Mouse (Mus musculus) midbrain, embryonic 11.5 days (tissue): ENCODE results near the gene Setd7. TPM values are rescaled to one million over a fixed set of nuclear protein-coding genes. Genes with fewer than 3 reads are reported as not detected.

Experiments
- ATAC-seq: fragments of 200-750 bp; cut with Nextera tagmentation; 2 replicates; pipeline ENCODE4 v1.8.0; 2017; ENCODE audit warnings: moderate TSS enrichment, moderate library complexity; ENCODE audit not compliant: low FRiP score
- DNase-seq: peaks from one replicate; pipeline ENCODE4 v3.0.0; 2015; ENCODE audit warnings: low spot score; ENCODE audit errors: missing footprints
- H3K27ac ChIP-seq: fragments of 300-500 bp; sonication (generic); 2 replicates; pipeline ENCODE4 v1.5.1; 2014; ENCODE audit warnings: low read depth, low read length
- H3K27me3 ChIP-seq: fragments of 300-500 bp; sonication (generic); 2 replicates; pipeline ENCODE4 v1.6.1; 2014; ENCODE audit warnings: mild to moderate bottlenecking, low read length, moderate library complexity, mixed read lengths; ENCODE audit not compliant: control insufficient read depth, insufficient read depth
- H3K36me3 ChIP-seq: fragments of 300-500 bp; sonication (generic); 2 replicates; pipeline ENCODE4 v1.6.1; 2014; ENCODE audit warnings: mild to moderate bottlenecking, low read length, moderate library complexity, mixed read lengths; ENCODE audit not compliant: control insufficient read depth, insufficient read depth
- H3K4me1 ChIP-seq: fragments of 300-500 bp; sonication (generic); 2 replicates; pipeline ENCODE4 v1.6.1; 2014; ENCODE audit warnings: low read length; ENCODE audit not compliant: control insufficient read depth, insufficient read depth
- H3K4me2 ChIP-seq: fragments of 300-500 bp; sonication (generic); 2 replicates; pipeline ENCODE4 v1.6.1; 2014; ENCODE audit warnings: mild to moderate bottlenecking, moderate library complexity
- H3K4me3 ChIP-seq: fragments of 300-500 bp; sonication (generic); 2 replicates; pipeline ENCODE4 v1.5.1; 2014; ENCODE audit warnings: low read depth, low read length
- H3K9ac ChIP-seq: fragments of 300-500 bp; sonication (generic); 2 replicates; pipeline ENCODE4 v1.6.1; 2014; ENCODE audit warnings: low read length
- H3K9me3 ChIP-seq: fragments of 300-500 bp; sonication (generic); 2 replicates; pipeline ENCODE4 v1.6.1; 2016; ENCODE audit warnings: low read length; ENCODE audit not compliant: control insufficient read depth
- WGBS: fragments of 180-500 bp; shearing (Covaris S2); extraction: QIAGEN DNeasy Blood & Tissue Kit; methylation state at CpG from one replicate; pipeline ENCODE4 v1.1.7; 2014; 5-methylcytosine and 5-hydroxymethylcytosine counted together
- polyA plus RNA-seq: library from polyadenylated mRNA; unstranded; fragments of >200 nt; fragmentation: Nextera tagmentation; extraction: Ambion mirVana; gene quantifications from 2 replicates; pipeline ENCODE4 v1.2.1, GENCODE M21; 2014

Setd7 gene
- polyA plus RNA-seq, 1 experiment from 2014 or later = 3.4 TPM

DNA sequence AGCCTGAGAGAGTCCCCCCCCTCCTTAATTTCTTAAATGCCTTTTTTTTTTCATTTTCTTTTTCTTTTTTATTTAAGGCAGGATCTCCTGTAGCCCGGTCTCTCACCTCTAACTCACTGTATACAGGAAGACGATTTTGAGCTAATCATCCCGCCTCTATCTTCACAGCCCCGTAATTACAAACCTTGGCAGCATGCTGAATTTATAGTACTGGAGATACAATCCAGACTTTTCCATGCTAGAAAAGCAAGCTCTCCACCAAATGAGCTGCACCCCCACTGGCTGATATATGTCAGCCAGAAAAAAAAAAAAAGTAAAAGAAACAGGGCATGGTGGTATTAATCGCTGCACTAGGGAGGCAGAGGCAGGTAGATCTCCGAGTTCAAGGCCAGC, 1.3 kb upstream of the Setd7 start:
- H3K36me3 ChIP-seq = no peaks in the 10 kb centered on the region
- H3K9me3 ChIP-seq = no peaks in the 10 kb centered on the region
- H3K4me2 ChIP-seq = peak overlapping the region; percentile 66; the same call in 1 of the 2 replicates
- H3K4me1 ChIP-seq = peaks cover 14% of the 10 kb centered on the region
- H3K9ac ChIP-seq = no peak overlapping the region
- 86% methylated on average over 6 of the region's 6 CpGs for WGBS
- no peaks in the 10 kb centered on the region; the same call in 1 of the 2 replicates for H3K27me3 ChIP-seq
- no peak overlapping the region; the same call in 1 of the 2 replicates for H3K4me3 ChIP-seq
- no peak overlapping the region for H3K27ac ChIP-seq
- DNase-seq (no peak), ATAC-seq (no peak)

DNA sequence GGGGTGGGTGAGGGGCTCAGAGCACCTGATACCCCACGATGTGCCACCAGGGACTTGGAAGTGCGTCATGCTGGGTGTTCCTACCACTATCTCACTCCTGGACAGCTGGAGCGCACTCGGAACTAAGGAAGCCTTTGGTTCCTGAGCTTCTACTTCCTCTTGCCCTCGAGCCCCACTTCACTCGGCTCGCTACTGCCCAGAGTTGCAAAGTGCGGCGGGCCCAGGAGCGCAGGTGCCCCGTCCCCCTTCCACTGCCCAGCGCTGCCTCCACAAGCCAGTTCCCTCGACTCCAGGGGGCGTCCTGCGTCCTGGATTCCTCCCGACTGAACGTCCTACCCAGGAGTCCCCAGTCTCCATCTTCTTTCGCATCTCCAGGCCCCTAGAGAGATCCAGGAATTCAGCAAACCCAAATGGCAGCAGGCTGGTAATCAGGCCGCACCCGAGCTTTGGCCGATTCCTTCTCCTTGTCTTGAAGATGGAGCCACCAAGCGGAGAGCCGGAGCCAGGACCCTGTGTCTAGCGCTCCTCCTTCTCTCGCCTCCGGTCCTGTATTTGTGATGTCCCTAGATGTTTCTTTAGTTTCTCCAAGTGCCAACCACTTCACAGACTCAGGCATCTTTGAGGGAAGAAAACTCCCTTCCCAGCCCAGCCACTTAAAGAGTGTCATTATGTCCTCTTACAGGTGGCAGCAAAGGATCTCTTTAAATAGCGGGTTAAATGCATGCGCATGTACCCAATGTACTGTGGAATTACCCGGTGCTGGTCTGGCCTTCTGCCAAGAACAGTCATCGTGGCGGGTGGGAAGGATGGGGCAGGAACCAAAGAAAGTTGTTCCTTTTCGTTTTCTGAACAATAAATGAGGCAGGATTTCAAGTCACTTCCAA, 672 bp upstream of the Setd7 start:
- Histone ChIP-seq H3K36me3 (no peaks in the 10 kb centered on the region), H3K4me1 (peaks cover 14% of the 10 kb centered on the region), H3K4me3 (peak overlapping the region; percentile 65), H3K27me3 (no peaks in the 10 kb centered on the region; the same call in 1 of the 2 replicates), H3K9ac (peak overlapping the region; percentile 93), H3K4me2 (peak overlapping the region; percentile 66), H3K27ac (peak overlapping the region; percentile 11; the same call in 1 of the 2 replicates), H3K9me3 (no peaks in the 10 kb centered on the region)
- no peak for DNase-seq
- peak; percentile 42 for ATAC-seq
- 4% methylated on average over 32 of the region's 32 CpGs for WGBS

- Histone ChIP-seq H3K36me3 (no peaks in the 10 kb centered on the region), H3K9me3 (no peaks in the 10 kb centered on the region), H3K27ac (peak overlapping the region; percentile 85), H3K27me3 (no peaks in the 10 kb centered on the region; the same call in 1 of the 2 replicates), H3K4me1 (peaks cover 16% of the 10 kb centered on the region), H3K4me2 (peak overlapping the region; percentile 66), H3K9ac (peak overlapping the region; percentile 93), H3K4me3 (peak overlapping the region; percentile 65)
- peak; percentile 77 for ATAC-seq
- WGBS = under 1% methylated on average over 72 of the region's 80 CpGs
- DNase-seq = peak; percentile 98
Observed at GRCm38 (mm10) chr3:51559594-51560450, 857 bp downstream of the Setd7 start.

DNA sequence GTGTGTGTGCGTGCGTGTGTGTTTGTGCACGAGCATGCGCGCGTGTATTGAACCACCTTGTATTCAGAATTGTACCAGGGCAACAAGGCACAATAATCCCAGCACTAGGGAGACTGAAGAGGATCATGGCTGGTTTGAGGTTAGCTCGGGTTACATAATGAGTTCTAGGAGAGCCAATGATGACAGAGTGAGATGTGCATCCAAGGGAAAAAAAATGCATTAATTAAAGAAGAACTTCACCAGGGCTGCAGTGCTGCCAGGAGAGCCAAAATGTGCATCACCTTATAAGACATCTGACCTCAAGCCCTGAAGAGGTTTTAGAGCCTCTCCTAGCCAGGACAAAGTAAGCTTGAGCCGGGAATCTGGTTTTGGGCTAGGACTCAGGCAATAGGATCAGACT, 5.1 kb downstream of the Setd7 start:
- WGBS = 71% methylated on average over 8 of the region's 8 CpGs
- Histone ChIP-seq H3K4me2 (no peak overlapping the region), H3K4me1 (peaks cover 10% of the 10 kb centered on the region), H3K27me3 (no peaks in the 10 kb centered on the region), H3K9me3 (no peaks in the 10 kb centered on the region), H3K9ac (no peak overlapping the region), H3K27ac (no peak overlapping the region), H3K36me3 (no peaks in the 10 kb centered on the region), H3K4me3 (no peak overlapping the region)
- ATAC-seq (no peak), DNase-seq (no peak)

DNA sequence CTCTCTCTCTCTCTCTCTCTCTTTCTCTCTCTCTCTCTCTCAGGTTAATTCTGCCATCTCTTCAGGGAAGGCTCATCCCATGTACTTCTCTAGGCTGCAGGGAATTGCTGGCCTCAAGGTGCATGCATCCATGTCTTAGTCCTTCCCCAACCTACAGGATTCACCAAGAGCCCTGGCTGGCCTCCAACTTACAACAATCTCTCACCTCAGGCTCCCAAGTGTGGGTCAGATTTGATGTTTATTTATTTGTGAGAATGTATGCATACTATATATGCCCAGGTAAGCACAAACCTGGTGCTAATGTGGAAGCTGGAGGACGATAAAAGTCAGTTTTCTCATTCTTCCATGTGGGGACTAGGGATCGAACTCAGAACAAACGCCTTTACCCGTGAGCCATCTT, 5.8 kb downstream of the Setd7 start:
- Histone ChIP-seq H3K36me3 (no peaks in the 10 kb centered on the region), H3K4me1 (peaks cover 10% of the 10 kb centered on the region), H3K27ac (no peak overlapping the region), H3K4me2 (no peak overlapping the region), H3K4me3 (no peak overlapping the region), H3K9ac (no peak overlapping the region), H3K9me3 (no peaks in the 10 kb centered on the region), H3K27me3 (no peaks in the 10 kb centered on the region)
- WGBS = 86% methylated on average over 4 of the region's 4 CpGs
- DNase-seq (no peak), ATAC-seq (no peak)

- H3K4me2 ChIP-seq = no peak overlapping the region
- no peak overlapping the region for H3K9ac ChIP-seq
- H3K36me3 ChIP-seq = no peaks in the 10 kb centered on the region
- H3K4me3 ChIP-seq = no peak overlapping the region
- no peak for ATAC-seq
- no peaks in the 10 kb centered on the region for H3K27me3 ChIP-seq
- DNase-seq = no peak
- no peaks in the 10 kb centered on the region for H3K9me3 ChIP-seq
- no peak overlapping the region for H3K27ac ChIP-seq
- peaks cover 10% of the 10 kb centered on the region for H3K4me1 ChIP-seq
- WGBS = 87% methylated on average over 9 of the region's 9 CpGs
Observed at GRCm38 (mm10) chr3:51554067-51554466, 6.6 kb downstream of the Setd7 start.

DNA sequence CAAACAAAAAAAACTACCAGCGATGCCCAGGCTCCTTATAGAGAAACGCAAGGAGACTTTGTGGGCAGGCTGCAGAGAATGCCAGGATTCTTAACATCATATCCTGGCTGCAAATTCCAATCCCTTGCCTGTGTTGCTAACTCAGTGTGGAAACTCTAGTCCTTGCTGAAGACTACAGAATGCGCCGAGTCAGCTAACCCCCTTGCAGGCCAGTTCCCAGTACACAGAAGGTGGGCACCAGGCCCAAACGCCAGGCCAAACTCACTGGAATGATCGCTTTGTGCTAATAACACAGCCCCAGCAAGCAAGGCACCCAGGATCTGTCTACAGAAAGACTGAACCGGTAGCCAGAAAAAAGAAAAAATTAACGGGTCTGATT, 7.2 kb downstream of the Setd7 start:
- WGBS = 79% methylated on average over 8 of the region's 8 CpGs
- Histone ChIP-seq H3K4me2 (no peak overlapping the region), H3K27me3 (no peaks in the 10 kb centered on the region), H3K4me3 (no peak overlapping the region), H3K36me3 (no peaks in the 10 kb centered on the region), H3K27ac (no peak overlapping the region), H3K9me3 (no peaks in the 10 kb centered on the region), H3K4me1 (peaks cover 6% of the 10 kb centered on the region), H3K9ac (no peak overlapping the region)
- ATAC-seq (no peak), DNase-seq (no peak)

- no peaks in the 10 kb centered on the region for H3K27me3 ChIP-seq
- no peak for DNase-seq
- H3K9ac ChIP-seq = no peak overlapping the region
- H3K9me3 ChIP-seq = no peaks in the 10 kb centered on the region
- ATAC-seq = no peak
- H3K36me3 ChIP-seq = no peaks in the 10 kb centered on the region
- peaks cover 3% of the 10 kb centered on the region for H3K4me1 ChIP-seq
- H3K4me3 ChIP-seq = no peak overlapping the region
- no peak overlapping the region for H3K4me2 ChIP-seq
- H3K27ac ChIP-seq = no peak overlapping the region
- 68% methylated on average over 10 of the region's 10 CpGs for WGBS
Observed at GRCm38 (mm10) chr3:51552841-51553496, 7.7 kb downstream of the Setd7 start.
